Mouse (Mus musculus): Measurements from ENCODE around the gene Gm17374. TPM values are rescaled to one million over a fixed set of nuclear protein-coding genes. Genes with fewer than 3 reads are reported as not detected.
A peak's percentile ranks its signal among the peaks of the same experiment; 100 is the strongest.
"Not testable (repeated sequence)": the region's sequence is repeated elsewhere in the genome, so short reads cannot be mapped to it uniquely, and the experiment has no call there.

Gene Gm17374
- not detected in 2 replicates for polyA plus RNA-seq (2014; fragmentation: Nextera tagmentation; extraction: Ambion mirVana)

DNA sequence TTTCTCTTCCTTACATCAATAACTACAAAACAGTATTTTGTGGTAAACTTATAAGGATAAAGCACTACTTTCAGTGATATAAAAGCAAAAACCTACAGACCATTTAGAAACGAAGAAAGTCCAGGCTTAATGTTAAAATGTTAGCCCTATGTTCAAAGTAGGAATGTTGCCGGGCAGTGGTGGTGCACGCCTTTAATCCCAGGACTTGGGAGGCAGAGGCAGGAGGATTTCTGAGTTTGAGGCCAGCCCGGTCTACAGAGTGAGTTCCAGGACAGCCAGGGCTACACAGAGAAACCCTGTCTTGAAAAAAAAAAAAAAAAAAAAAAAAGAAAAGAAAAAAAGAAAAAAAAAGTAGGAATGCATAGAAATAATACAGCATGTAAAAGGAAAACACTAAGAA lies at the start of gene Gm17374:
Gene Gm17374 (plus strand): TSS at position 301 of the 400 bp plus-strand sequence.
- ATAC-seq (ENCODE audit: low FRiP score) = not testable (repeated sequence)
- H3K36me3 ChIP-seq (replicated peaks; ENCODE audit: control insufficient read depth, insufficient read depth) = peaks cover 62% of the 10 kb centered on the region
- WGBS = 94% methylated on average over 4 of the region's 4 CpGs

DNA sequence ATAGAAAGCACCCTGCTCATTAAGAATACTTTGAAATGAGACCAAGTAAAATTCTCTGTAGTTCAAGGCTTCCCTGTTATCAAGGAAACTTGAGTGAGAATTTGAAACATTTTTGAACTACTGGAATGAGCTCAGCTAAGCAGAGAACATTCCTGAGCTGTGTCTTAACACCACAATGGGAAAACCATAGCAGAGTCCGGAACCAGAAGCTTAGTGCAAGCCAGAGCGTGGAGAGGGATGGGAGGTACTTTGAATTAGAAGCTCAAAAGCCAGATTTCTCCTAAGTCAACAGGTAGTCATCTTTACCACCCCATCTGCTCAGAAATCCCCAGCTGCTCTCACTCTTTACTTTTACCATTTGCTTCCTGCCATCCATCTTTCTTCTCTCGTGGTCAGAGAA lies 46.9 kb upstream of the Gm17374 start:
- Histone ChIP-seq H3K27ac (no peak overlapping the region), H3K9ac (no peak overlapping the region), H3K27me3 (ENCODE audit: control insufficient read depth, insufficient read depth, low read length) (no peaks in the 10 kb centered on the region), H3K36me3 (replicated peaks; ENCODE audit: control insufficient read depth, insufficient read depth) (no peaks in the 10 kb centered on the region), H3K4me2 (replicated peaks) (no peak overlapping the region), H3K4me3 (replicated peaks; ENCODE audit: low read length) (no peak overlapping the region), H3K4me1 (replicated peaks; ENCODE audit: control insufficient read depth, insufficient read depth, low read length) (no peaks in the 10 kb centered on the region), H3K9me3 (ENCODE audit: control insufficient read depth, low read length) (no peaks in the 10 kb centered on the region)
- ATAC-seq (ENCODE audit: low FRiP score) (no peak), DNase-seq (ENCODE audit: low spot score) (no peak)
- 76% methylated on average over 3 of the region's 3 CpGs for WGBS

More for the DNA sequence above, at the start of gene Gm17374:
- not testable (repeated sequence) for H3K27me3 ChIP-seq (ENCODE audit: control insufficient read depth, insufficient read depth, low read length); H3K4me1 ChIP-seq (replicated peaks; ENCODE audit: control insufficient read depth, insufficient read depth, low read length); H3K9me3 ChIP-seq (ENCODE audit: control insufficient read depth, low read length); H3K4me2 ChIP-seq (replicated peaks); H3K9ac ChIP-seq; DNase-seq (ENCODE audit: low spot score); H3K4me3 ChIP-seq (replicated peaks; ENCODE audit: low read length); H3K27ac ChIP-seq

DNA sequence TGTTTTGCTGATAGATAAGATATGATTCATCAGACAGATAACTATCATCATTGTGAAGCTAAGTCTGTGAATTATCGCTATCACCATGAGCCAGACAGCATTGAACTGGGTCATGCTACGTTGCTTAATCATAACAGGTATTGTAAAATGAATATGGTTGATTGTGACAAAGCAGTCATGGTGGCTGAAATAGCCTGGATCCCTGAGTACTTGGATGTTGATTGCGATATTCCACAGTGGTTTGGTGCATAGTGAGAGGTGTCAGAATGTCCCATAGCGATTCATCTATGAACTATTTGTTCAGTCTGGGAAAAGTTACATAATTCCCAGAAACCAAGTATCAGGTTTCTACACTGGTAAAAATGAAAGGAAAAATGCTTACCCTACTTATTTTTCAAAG lies 44.2 kb upstream of the Gm17374 start:
- ATAC-seq (ENCODE audit: low FRiP score) (no peak), DNase-seq (ENCODE audit: low spot score) (no peak)
- no peaks in the 10 kb centered on the region for H3K9me3 ChIP-seq (ENCODE audit: control insufficient read depth, low read length)
- H3K4me1 ChIP-seq (replicated peaks; ENCODE audit: control insufficient read depth, insufficient read depth, low read length) = no peaks in the 10 kb centered on the region
- WGBS = 90% methylated on average over 4 of the region's 4 CpGs
- H3K4me3 ChIP-seq (replicated peaks; ENCODE audit: low read length) = no peak overlapping the region
- no peak overlapping the region for H3K4me2 ChIP-seq (replicated peaks)
- H3K9ac ChIP-seq = no peak overlapping the region
- no peaks in the 10 kb centered on the region for H3K36me3 ChIP-seq (replicated peaks; ENCODE audit: control insufficient read depth, insufficient read depth)
- H3K27me3 ChIP-seq (ENCODE audit: control insufficient read depth, insufficient read depth, low read length) = no peaks in the 10 kb centered on the region
- H3K27ac ChIP-seq = no peak overlapping the region

GRCm38 (mm10) chr2:140108945-140109344 lies 42.9 kb upstream of the Gm17374 start:
- Histone ChIP-seq H3K9ac (no peak overlapping the region), H3K27ac (no peak overlapping the region), H3K27me3 (ENCODE audit: control insufficient read depth, insufficient read depth, low read length) (no peaks in the 10 kb centered on the region), H3K9me3 (ENCODE audit: control insufficient read depth, low read length) (no peaks in the 10 kb centered on the region), H3K4me2 (replicated peaks) (no peak overlapping the region), H3K4me3 (replicated peaks; ENCODE audit: low read length) (no peak overlapping the region), H3K36me3 (replicated peaks; ENCODE audit: control insufficient read depth, insufficient read depth) (no peaks in the 10 kb centered on the region), H3K4me1 (replicated peaks; ENCODE audit: control insufficient read depth, insufficient read depth, low read length) (no peaks in the 10 kb centered on the region)
- DNase-seq (ENCODE audit: low spot score) (no peak), ATAC-seq (ENCODE audit: low FRiP score) (no peak)
- WGBS = 32% methylated on average over 1 of the region's 1 CpGs

DNA sequence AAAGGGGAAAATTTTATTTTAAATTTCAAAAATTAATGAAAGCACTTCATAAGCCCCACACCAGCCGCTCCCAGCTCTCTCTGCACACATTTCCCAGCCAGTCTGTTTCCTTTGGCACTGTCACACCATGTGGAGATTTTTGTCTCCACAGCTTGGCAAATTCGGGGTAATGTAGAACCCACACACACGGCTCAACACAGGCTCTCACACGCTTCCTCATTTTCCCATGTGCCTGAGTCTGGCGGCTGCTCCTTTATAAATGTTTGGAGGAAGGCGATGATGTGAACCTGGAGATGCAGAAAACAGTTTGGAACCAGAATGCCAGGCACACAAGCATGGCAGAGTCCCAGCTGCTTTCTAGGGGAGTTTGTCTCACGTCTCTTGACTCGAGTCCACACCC lies 38.0 kb upstream of the Gm17374 start:
- WGBS = 88% methylated on average over 8 of the region's 8 CpGs
- no peak overlapping the region for H3K4me2 ChIP-seq (replicated peaks)
- no peaks in the 10 kb centered on the region for H3K9me3 ChIP-seq (ENCODE audit: control insufficient read depth, low read length)
- DNase-seq (ENCODE audit: low spot score) = no peak
- H3K36me3 ChIP-seq (replicated peaks; ENCODE audit: control insufficient read depth, insufficient read depth) = no peaks in the 10 kb centered on the region
- no peaks in the 10 kb centered on the region for H3K4me1 ChIP-seq (replicated peaks; ENCODE audit: control insufficient read depth, insufficient read depth, low read length)
- no peak overlapping the region for H3K9ac ChIP-seq
- H3K4me3 ChIP-seq (replicated peaks; ENCODE audit: low read length) = no peak overlapping the region
- H3K27ac ChIP-seq = no peak overlapping the region
- no peaks in the 10 kb centered on the region for H3K27me3 ChIP-seq (ENCODE audit: control insufficient read depth, insufficient read depth, low read length)
- ATAC-seq (ENCODE audit: low FRiP score) = no peak

DNA sequence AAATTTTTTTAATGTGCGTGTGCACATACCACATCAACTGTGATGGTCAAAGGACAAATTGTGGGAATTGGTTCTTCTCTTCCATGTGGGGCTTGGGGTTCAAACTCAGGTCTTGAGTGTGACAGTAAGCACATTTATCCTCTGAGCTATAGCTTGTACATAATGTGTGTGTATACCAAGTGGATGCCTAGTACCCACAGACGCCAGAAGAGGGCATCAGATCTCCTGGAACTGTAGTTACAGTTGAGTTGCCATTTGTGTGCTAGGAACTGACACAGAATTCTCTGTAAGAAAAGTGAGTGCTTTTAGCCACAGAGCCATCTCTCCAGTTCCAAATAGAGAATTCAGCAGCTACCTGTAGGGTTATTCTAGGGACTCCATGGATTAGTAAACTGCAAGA lies 26.3 kb upstream of the Gm17374 start:
- ATAC-seq (ENCODE audit: low FRiP score) = no peak
- WGBS = 92% methylated on average over 2 of the region's 2 CpGs

DNA sequence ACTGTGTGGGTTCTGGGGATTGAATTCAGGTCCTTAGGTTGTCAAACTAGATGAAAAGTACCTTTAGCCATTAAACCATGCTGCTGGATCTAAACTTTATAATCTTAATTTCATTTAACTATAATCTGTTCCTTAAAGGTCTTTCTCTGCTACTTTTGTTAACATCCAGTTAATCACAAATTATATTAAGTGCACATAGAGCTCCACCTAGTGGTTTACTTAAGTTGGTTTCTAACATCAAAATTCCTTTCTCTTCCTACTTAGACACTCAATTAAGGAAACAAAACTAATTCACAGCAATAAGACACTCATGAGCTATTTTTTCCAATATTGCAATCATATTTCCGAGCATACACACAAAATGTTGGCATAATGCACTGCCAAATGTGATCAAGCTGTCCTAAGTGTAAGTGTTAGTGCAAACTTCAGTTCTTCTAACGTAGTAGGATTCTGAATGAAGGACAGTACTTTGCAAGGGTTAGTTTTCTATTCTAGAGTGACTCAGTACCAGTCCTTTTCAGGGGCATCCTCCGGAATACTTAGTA lies 7.4 kb downstream of the Gm17374 start:
- WGBS = 81% methylated on average over 3 of the region's 3 CpGs
- no peak overlapping the region for H3K4me3 ChIP-seq (replicated peaks; ENCODE audit: low read length)
- no peaks in the 10 kb centered on the region for H3K27me3 ChIP-seq (ENCODE audit: control insufficient read depth, insufficient read depth, low read length)
- DNase-seq (ENCODE audit: low spot score) = peak; percentile 76
- H3K9ac ChIP-seq = no peak overlapping the region
- no peaks in the 10 kb centered on the region for H3K9me3 ChIP-seq (ENCODE audit: control insufficient read depth, low read length)
- peaks cover 61% of the 10 kb centered on the region for H3K36me3 ChIP-seq (replicated peaks; ENCODE audit: control insufficient read depth, insufficient read depth)
- H3K4me1 ChIP-seq (replicated peaks; ENCODE audit: control insufficient read depth, insufficient read depth, low read length) = no peaks in the 10 kb centered on the region
- ATAC-seq (ENCODE audit: low FRiP score) = no peak
- no peak overlapping the region for H3K27ac ChIP-seq
- H3K4me2 ChIP-seq (replicated peaks) = no peak overlapping the region

More for the DNA sequence above, 26.3 kb upstream of the Gm17374 start:
- Histone ChIP-seq H3K27me3 (ENCODE audit: control insufficient read depth, insufficient read depth, low read length) (no peaks in the 10 kb centered on the region), H3K9me3 (ENCODE audit: control insufficient read depth, low read length) (no peaks in the 10 kb centered on the region), H3K4me3 (replicated peaks; ENCODE audit: low read length) (no peak overlapping the region), H3K9ac (no peak overlapping the region), H3K4me1 (replicated peaks; ENCODE audit: control insufficient read depth, insufficient read depth, low read length) (no peaks in the 10 kb centered on the region), H3K36me3 (replicated peaks; ENCODE audit: control insufficient read depth, insufficient read depth) (peaks cover 62% of the 10 kb centered on the region), H3K4me2 (replicated peaks) (no peak overlapping the region), H3K27ac (no peak overlapping the region)
- no peak for DNase-seq (ENCODE audit: low spot score)

- no peak overlapping the region for H3K4me2 ChIP-seq (replicated peaks)
- H3K9me3 ChIP-seq (ENCODE audit: control insufficient read depth, low read length) = no peaks in the 10 kb centered on the region
- peaks cover 48% of the 10 kb centered on the region for H3K36me3 ChIP-seq (replicated peaks; ENCODE audit: control insufficient read depth, insufficient read depth)
- H3K9ac ChIP-seq = no peak overlapping the region
- no peaks in the 10 kb centered on the region for H3K27me3 ChIP-seq (ENCODE audit: control insufficient read depth, insufficient read depth, low read length)
- no peak overlapping the region for H3K27ac ChIP-seq
- H3K4me1 ChIP-seq (replicated peaks; ENCODE audit: control insufficient read depth, insufficient read depth, low read length) = no peaks in the 10 kb centered on the region
- no peak for DNase-seq (ENCODE audit: low spot score)
- no peak overlapping the region for H3K4me3 ChIP-seq (replicated peaks; ENCODE audit: low read length)
- WGBS = 91% methylated on average over 5 of the region's 5 CpGs
- ATAC-seq (ENCODE audit: low FRiP score) = no peak
Observed at GRCm38 (mm10) chr2:140163351-140163854, 11.6 kb downstream of the Gm17374 start.

DNA sequence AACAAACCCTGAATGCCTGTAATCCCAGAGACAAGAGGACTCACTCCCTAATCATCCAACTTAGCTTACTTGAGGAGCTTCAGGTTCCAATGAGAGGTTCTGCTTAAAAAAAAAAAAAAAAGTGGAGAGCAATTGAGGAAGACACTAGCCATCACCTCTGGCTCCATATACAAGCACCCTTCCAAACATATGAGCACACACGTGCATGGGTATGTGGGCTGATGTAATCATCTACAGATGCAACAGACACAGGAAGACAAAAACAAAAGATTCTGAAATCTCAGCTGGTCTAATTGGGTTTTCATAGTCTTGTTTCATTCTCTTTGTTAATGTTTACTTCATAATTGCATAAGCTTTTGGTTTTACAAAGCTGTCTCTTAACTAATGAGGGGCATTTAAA lies 17.2 kb downstream of the Gm17374 start:
- 94% methylated on average over 1 of the region's 1 CpGs for WGBS
- Histone ChIP-seq H3K9me3 (ENCODE audit: control insufficient read depth, low read length) (no peaks in the 10 kb centered on the region), H3K9ac (no peak overlapping the region), H3K36me3 (replicated peaks; ENCODE audit: control insufficient read depth, insufficient read depth) (peaks cover 28% of the 10 kb centered on the region), H3K4me3 (replicated peaks; ENCODE audit: low read length) (no peak overlapping the region), H3K27ac (no peak overlapping the region), H3K27me3 (ENCODE audit: control insufficient read depth, insufficient read depth, low read length) (no peaks in the 10 kb centered on the region), H3K4me2 (replicated peaks) (no peak overlapping the region; the same call in 1 of the 2 replicates), H3K4me1 (replicated peaks; ENCODE audit: control insufficient read depth, insufficient read depth, low read length) (peaks cover 12% of the 10 kb centered on the region)
- ATAC-seq (ENCODE audit: low FRiP score) = no peak
- no peak for DNase-seq (ENCODE audit: low spot score)

Data from hindbrain, embryonic 14.5 days (tissue).